Mouse (Mus musculus) WW6 (cell line): ENCODE data around the gene S100a4.

Source experiments
- DNase-seq: peaks from one replicate; pipeline ENCODE4 v3.0.0-alpha.2; 2013; ENCODE audit warnings: low read depth, low spot score

S100a4 gene

DNA sequence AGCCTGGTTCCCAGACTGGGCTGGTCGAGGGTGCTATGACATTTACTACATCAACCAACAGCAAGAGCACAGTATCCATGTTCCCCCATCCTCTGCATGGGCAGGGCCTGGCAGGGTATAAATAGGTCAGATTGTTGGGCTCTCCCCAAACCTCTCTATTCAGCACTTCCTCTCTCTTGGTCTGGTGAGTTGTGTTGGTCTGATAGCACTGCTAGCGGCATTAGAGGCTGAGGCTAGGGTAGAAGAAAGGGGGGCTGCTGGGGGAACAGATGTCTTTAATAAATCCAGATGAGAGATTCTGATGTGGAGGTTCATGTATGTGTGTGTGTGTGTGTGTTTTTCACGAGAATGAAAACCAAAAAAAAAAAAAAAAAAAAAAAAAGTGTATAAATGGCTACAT is at the start of gene S100a4:
Gene S100a4, plus strand, starts transcription at position 149 of the 400 bp plus-strand sequence.
- DNase-seq = no peak

DNA sequence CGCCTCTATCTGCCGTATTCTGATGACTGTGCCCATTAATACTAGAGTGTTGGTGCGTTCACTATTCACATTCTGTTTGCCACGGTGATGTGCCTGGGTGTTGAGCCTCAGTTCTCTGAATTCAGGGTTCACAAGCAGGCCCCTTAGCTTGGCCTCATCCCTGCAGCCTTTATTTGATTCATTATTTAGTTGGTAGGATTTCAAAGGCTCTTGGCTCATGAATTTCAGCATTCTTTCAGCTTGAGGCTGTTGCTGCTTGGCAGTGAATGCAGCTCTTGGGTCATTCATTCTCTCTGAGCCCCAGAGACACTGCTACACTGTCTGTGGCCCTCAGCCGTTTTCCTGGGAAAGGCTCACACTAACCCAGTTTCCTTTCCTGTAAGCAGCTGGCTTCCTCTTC is 47.6 kb upstream of the S100a4 start:
- DNase-seq = no peak

DNA sequence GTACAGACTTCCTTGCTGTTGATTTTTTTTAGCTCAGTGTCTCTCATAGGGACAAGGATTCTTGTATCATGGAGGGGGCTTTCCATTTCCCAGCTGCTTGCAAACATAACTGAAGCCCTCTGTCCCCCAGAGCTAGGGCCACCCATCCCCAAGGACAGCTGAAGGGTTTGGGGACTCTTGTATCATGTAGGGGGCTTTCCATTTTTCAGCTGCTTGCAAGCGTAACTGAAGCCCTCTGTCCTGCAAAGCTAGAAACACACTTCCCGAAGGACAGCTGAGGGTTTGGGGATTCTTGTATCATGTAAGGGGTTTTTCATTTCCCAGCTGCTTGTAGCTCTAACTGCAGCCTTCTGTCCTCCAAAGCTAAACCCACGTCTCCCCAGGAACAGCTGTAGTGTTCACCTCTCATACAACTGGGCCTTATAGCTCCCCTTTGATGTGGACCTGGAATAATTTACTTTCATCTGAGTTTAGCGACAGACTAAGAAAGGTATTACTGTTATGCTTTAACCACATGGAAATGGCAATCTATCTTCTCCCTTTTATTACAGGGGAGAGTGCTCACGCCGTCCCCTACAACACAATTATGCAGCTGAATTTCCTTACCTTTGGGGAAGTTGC is 43.5 kb upstream of the S100a4 start, which contains the start of gene S100a3:
Gene S100a3, plus strand, starts transcription at position 571 of the 621 bp plus-strand sequence.
- DNase-seq = no peak

DNA sequence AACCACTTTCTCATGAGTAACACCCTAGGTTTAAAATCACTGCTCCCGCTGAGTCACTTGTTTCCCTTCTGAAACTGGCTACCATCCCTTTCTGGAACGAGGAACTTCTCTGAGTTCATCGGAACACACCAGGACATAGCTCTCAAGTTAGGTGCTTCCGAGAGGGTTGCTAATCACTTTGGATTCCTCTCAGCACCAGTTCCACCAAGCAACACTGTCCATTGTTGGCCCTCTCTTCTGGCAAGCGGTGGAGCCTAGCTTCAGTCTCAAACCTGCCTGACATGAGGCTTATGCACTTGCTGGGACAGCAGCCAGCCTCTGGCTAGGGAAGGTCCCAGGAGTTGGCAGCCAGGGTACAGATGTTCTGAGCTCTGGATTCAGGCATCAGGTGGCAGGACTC is 28.9 kb upstream of the S100a4 start:
- no peak for DNase-seq

DNA sequence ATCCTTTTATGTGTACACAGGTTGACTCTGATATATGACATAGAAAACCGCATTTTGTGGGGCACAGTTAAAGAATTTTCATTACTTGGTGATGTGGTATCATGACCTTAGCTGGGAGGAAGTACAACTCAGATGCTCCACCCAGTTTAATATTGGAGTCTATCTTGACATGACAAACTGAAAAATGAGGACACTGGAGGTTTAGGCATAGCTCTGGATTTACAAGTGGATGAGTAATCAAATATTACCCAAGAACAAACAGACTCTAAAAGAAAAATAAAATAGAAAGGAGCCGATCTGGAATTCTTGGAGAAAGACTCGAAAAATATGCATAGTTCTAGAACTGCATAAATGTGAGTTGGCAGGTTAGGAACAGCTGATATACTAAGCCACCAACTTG is 28.3 kb upstream of the S100a4 start:
- DNase-seq = no peak

DNA sequence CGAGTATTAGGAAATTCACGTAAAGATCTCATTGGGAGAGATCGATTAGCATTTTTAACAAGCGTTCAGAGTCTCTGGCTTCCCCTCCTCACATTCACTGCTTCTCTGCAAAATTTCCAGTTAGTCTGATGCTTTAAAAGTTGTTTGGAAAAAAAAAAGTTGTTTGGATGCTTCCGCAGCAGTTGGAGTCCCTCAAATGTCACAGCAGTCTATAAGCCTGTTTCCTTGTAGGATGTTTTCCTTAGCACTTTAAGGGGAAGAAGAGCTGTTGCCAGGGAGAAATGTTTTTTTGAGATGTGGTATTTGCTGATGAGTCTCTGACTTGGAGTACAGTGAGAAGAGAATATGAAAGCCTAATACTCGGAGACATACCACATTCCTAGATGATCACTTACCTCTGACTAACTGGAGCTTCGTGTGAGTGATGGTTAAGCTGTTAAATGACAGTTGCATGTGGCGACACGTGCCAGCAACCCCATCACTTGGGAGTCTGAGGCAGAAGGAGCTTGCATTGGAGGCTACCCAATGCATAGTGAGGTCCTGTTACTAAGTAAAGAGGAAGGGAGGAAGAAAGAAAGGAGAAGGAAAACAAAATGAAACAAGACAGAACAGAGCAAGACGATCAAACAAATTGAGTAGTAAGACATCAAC is 27.1 kb upstream of the S100a4 start:
- no peak for DNase-seq

DNA sequence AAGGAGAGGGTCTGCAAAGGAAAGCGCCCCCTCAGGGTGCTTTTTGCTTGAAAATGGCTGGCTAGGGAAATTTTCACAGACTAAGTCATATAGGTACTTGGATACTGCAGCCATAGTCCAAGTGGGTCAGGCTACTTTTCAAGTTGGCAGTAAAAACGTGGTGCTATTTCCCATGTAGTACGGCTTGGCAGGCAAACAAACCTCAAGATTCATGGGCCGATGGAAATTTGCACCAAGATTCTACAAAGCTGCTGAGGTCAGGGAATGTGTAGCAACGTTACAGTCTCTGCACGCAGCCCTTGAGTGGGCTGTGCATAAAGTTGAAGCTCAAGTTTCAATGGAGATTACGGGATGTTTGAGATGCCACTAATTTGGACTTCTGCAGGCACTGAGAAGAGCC is 24.1 kb upstream of the S100a4 start:
- DNase-seq = no peak

DNA sequence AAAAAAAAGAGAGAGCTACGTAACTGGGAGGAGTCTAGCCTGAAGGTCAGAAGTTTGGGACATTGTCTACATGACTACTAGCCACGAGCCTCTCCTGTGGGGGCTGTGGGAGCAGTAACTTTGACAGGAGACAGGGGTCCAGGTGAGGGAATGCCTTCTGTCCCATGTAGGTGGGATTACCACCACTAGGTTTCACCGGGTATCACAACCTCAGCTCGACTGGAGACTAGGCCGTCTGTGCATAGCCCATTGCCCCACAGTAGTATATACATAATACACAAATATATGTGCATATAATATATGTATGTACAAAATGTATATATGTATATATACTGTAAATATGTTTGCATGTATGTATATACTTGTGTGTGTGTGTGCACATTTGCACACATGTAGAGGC is 22.4 kb upstream of the S100a4 start:
- DNase-seq = no peak

DNA sequence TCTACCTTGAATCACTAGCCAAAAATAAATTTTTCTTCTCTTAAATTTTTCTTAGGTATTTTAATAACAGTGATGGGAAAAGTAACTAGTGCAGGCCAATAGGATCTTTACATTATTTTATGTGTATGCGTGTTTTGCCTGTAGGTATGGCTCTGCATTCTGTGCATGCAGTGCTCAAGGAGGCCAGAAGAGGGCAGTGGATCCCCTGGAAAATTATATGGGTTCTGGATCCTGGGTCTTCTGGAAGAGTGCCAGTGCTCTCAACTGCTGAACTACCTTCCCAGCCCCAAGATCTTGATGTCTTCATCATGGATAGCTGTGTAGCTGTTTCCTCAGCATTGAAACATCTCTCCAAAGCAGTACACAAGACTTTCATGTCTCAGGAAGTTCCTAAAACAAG is 21.4 kb upstream of the S100a4 start:
- no peak for DNase-seq

DNA sequence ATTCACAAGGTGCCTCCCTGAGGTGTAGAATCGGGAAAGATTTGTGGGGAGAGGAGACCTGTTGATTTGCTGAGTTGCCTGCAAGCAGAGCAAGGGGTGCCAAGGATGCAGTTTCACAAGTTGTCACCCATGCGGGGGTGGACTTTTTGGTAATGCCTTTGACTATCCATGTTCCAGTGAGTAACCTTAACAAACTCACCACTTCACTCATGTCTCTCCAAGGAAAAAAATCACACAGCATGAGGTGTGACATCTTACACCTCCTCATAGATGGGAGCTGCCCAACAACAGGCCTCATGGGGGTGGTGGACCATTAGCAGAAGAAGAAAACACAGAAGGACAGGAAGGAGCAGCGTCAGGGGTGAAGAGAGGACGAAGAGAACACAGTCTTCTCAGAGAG is 21.0 kb upstream of the S100a4 start:
- DNase-seq = no peak

DNA sequence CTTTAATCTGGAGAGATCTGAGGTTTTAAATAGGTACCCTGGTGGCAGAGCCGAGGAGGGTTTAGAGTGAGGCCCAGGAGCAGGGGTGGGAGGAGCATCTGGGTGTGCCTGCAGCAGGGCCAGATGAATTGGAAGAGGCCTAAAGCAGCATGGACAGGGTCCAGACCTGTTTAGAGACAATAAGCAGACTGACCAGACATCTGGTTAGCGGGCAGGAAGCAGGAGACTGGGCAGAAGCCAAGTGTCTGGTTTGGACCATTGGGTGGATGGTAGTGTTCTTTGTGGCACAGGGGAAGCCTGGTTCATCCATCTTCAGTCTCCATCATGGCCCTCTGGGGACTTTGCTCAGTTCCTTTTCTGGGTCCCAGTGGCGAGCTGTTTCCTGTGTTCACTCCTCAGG is 19.7 kb upstream of the S100a4 start:
- no peak for DNase-seq

DNA sequence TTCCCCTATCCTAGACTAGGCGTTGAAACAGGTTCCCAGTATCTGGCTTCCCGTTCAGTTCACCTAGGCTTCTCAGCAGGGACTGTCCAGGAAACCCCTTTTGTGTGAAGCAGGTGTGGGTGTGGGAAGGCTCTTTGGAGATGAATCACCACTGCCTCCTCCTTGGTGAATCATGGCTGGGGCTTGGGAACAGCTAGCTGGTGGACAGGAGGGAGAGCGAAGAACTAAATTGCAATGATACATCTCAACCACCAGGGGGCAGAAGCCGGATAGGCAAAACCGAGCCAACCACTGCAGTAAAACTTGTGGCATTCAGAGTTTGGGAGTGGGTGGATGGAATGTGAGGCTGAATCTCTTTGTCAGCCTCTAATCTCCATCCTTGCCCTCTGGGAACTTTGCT is 18.0 kb upstream of the S100a4 start:
- peak; percentile 60 for DNase-seq

DNA sequence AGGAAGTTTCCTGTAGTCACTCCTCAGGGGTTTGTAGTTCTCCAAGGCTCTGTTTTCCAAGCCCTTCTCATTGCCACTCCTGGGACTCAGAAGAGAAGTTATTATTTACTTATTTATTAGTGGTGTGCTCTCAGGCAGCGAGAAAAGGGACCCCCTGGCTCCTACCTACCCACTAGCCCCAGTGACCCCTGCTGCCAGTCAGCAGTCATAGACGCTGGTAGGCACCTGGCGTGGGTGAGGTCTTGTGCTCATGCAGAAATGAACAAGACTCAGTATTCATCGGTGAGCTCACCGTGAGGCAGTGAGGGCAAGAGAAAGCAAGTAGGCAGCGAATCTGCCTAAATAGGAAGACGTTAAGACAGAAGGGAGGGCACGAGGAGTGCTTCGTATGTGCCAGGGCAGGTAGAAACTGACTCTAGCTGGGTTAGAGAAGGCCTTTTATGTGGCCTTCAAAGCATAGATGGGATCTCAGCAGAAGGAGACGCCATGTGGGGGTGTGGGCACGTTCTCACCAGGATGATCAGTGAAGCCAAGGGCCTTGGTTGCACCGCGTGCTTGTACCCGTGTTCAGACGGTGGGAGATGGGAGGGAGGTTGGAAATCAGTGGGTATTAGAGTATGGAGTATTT is 17.4 kb upstream of the S100a4 start:
- no peak for DNase-seq

DNA sequence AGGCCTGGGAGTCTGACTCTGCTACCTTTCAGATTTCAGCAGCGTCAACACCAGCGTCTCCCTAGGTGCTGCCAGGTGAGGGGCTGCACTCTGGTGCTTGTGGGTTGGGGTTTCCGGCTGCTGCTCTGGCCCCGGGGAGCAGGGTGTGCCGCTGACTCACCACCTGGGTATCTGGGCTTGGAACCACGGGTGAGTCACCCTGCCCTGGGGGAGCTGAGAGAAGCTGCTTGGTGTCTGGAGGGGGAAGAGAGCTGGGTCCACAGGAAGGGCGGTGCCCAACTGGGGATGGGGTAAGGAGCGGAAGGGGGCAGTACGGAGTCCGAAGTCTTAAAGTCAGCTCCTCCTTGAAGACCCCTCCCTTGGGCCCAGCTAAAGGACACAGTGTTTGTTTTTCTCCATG is 16.7 kb upstream of the S100a4 start:
- DNase-seq = no peak

DNA sequence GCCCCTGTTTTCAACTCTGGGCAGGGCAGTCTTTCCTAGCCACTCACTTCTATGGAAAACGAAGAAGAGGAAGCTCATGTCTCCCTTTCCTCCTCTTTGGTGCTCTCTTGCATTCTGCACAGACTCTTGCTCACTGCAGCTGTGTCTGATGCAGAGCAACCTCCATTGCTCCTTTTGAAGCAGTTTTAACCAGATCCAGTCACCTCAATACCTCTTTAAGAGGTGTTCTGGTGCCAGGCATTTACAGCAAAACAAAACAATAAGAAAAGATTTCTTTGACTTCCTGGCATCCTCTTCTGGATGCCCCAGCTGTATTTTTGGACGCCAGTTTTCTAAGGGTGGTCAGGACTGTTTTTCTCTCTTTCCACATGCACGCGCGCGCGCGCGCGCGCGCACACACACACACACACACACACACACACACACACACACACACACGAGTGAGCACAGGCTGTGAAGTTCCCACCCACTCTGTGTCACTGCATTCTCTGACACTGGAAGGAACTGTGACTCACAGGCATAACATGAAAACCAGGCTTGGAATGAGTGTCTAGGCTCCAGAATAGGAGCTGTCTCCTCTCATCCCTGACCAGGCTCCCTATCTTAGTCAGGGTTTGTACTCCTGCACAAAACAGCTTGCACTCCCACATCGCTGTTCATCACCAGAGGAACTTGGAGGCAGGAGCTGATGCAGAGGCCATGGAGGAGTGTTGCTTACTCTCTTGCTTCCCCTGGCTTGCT is 16.0 kb upstream of the S100a4 start:
- no peak for DNase-seq

DNA sequence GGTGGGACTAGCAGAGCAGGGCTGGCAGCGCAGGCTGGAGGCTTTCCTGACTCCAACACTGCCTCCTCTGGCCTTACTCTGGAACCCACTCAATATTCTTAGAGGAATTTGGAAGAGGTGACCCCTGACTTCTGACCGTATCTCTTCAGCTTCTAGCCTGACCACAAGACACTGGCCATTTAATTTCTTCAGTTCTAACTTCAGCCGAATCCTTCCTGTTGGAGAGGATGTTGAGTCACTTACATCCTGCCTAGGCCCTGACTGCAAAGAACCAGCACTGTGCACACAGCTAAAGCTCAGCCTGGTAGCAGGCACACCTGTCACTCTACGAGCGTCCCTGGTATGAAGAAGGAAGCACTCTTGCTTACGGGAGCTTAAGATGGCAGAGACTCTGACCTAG is 14.2 kb upstream of the S100a4 start:
- DNase-seq = no peak

DNA sequence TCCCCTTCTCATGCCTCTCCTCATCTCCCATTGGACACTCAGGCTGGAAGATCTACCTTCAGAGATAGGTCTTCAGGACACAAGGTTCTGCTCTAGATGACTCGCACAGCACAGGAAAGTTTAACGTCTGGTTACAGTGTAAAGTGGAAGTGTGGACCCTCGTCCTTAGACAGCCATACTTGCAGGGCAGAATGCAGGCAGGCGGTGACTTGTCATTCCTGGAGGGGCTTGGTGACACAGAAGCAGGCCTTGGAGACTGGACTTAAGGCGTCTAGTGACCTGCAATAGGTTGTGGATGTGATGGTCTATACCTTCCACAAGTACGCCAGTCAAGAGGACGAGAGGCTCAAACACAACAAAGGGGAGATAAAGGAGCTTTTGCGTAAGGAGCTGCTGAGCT is 13.6 kb upstream of the S100a4 start, which contains the start of gene S100a2:
Gene S100a2, plus strand, starts transcription at position 301 of the 400 bp plus-strand sequence.
- DNase-seq = no peak

DNA sequence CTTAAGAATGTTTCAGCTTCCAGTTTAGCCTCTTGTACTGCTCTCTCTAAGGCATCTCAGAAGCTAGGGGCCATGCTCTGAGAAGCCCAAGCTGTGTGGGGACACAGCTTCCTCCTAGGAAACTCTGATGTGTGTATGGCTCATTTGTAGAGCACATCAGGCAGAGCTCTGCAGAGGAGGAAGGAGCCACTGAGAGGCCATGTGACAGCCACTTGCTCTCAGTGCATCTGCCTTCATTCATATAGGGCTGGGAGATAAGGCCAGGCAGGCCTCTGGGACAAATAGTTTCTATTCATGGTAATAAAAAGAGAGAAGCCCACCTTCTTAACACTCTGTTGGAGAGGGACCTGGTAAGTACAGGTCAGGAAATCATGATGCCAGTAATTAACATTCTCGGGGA is 9.1 kb upstream of the S100a4 start:
- DNase-seq = no peak

DNA sequence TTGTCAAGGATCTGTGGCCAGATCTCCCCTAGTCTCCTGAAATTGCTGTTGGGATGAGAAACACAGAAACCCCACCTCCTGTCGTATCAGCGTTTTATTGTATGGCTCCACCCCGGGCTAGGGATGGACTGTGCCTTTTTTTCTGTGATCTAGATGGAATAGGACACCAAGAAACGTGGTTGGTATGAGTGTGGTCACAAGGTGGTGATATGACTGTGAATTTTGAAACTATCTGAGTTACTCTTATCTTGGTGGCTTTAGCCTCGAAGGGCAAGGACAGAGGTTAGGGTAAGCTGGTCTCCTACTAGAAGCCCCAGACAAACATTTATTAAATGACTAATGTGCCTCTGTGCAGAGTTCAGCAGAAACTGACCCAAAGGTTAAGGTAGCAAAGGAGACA is 8.0 kb upstream of the S100a4 start:
- no peak for DNase-seq

DNA sequence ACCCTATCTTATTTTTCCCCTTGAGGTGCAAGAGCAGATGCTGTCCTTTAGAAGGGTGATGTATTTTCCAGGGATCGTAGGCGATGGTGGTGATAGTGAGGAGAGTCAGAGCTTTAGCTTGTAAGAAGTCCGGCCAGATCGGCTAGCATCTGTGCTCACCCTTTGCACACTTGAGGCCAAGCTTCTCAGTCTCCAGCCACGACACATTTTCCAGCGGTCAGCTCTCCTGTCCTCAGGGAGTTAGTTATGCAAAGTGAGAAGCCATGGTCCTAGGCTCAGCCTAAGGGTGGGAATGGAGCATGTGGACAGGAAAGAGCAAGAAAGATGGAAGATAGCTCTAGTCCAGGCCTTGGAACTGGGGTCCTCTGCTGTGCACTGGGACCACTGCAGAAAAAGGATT is 6.8 kb upstream of the S100a4 start:
- DNase-seq = no peak

DNA sequence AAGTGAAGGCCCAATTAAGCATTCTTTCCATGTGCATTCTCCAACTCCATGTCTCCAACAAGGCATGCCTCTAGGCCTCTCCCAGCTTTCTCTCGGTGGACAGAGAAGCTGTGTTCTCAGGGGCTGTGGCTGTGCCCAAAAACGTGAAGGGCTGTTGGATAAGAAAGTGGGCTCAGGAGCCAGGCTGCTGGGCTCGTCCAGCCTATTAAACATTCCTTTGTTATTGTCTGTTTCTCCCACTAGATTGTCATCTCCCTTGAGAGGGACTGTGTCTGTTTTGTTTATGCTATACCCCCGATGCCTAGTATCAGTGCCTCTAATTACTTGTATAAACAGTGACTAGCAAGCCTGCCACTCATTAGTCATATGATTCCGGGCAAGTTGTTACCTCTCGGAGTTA is 5.8 kb upstream of the S100a4 start:
- DNase-seq = no peak

DNA sequence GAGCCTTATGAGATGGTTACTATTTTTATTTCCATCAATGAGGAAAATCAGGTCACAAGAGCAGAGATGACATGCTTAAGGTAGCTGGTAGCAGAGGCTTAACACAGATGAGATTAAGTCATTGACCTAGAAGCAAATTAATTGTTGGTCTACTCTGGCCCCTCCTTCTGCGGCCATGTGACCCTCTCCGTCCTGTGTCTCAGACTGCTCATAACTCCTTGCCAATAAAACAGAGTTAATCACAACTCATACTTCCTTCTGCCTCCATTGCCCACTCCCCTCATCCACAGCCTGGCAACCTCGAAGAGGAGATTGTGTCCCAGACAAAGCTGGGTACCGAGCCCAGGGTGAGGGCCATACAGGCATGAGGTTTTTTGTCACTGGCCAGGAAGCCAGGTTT is 5.4 kb upstream of the S100a4 start:
- no peak for DNase-seq

DNA sequence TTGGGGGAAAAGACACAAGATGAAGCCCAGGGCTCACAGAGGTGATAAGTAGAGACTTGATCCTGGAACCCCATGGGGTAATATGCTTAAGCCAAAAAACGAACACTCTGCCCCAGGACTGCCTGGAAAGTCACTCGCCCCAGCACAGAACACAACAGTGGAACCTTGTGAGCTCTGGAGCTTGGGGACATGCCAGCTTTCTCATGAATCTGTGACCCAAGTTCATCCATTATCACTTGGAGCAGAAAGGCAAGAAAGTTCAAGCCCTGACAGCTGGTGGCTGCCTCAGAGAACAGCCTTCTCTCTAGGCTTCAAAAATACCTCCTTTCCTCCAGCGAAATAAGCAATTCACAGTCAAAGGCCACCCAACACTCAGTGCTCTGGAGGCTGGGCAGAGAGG is 4.2 kb upstream of the S100a4 start:
- no peak for DNase-seq
